Mouse (Mus musculus): ENCODE measurements at regions not wholly inside any gene's neighbourhood (a gene's known extent, or its start where the extent isn't known, plus 50 kb on each side); places are given as distances from the start of the nearest gene placed in this dataset.

GRCm38 (mm10) chr5:57396376-57396775 lies 321.4 kb upstream of the Pcdh7 start:
- Histone ChIP-seq H3K4me1 (replicated peaks; ENCODE audit: control insufficient read depth, insufficient read depth, low read length) (no peaks in the 10 kb centered on the region), H3K27ac (ENCODE audit: low read depth, low read length) (no peak overlapping the region), H3K4me2 (replicated peaks; ENCODE audit: low read depth, low read length) (no peak overlapping the region), H3K27me3 (ENCODE audit: control insufficient read depth, insufficient read depth, low read length) (no peaks in the 10 kb centered on the region), H3K36me3 (ENCODE audit: control insufficient read depth, insufficient read depth, low read length) (no peaks in the 10 kb centered on the region), H3K9me3 (ENCODE audit: control insufficient read depth, low read length) (no peaks in the 10 kb centered on the region), H3K4me3 (ENCODE audit: low read depth, low read length) (no peak overlapping the region), H3K9ac (ENCODE audit: low read depth, low read length) (no peak overlapping the region)
- ATAC-seq (ENCODE audit: low FRiP score) (no peak), DNase-seq (ENCODE audit: low spot score) (no peak)
- 92% methylated on average over 1 of the region's 1 CpGs for WGBS

- no peak for ATAC-seq (ENCODE audit: low FRiP score)
- H3K9me3 ChIP-seq (ENCODE audit: control insufficient read depth, low read length) = no peaks in the 10 kb centered on the region
Measured at GRCm38 (mm10) chr5:57418216-57418615, 299.6 kb upstream of the Pcdh7 start.

GRCm38 (mm10) chr5:57451050-57451449 lies 266.7 kb upstream of the Pcdh7 start:
- H3K9me3 ChIP-seq (ENCODE audit: control insufficient read depth, low read length) = no peaks in the 10 kb centered on the region
- H3K9ac ChIP-seq (ENCODE audit: low read depth, low read length) = no peak overlapping the region
- 92% methylated on average over 3 of the region's 3 CpGs for WGBS
- ATAC-seq (ENCODE audit: low FRiP score) (no peak), DNase-seq (ENCODE audit: low spot score) (no peak)
- H3K27me3 ChIP-seq (ENCODE audit: control insufficient read depth, insufficient read depth, low read length) = no peaks in the 10 kb centered on the region
- H3K4me3 ChIP-seq (ENCODE audit: low read depth, low read length) = no peak overlapping the region
- no peaks in the 10 kb centered on the region for H3K4me1 ChIP-seq (replicated peaks; ENCODE audit: control insufficient read depth, insufficient read depth, low read length)
- no peak overlapping the region for H3K4me2 ChIP-seq (replicated peaks; ENCODE audit: low read depth, low read length)
- no peaks in the 10 kb centered on the region for H3K36me3 ChIP-seq (ENCODE audit: control insufficient read depth, insufficient read depth, low read length)
- H3K27ac ChIP-seq (ENCODE audit: low read depth, low read length) = no peak overlapping the region

More at GRCm38 (mm10) chr5:57418216-57418615, 299.6 kb upstream of the Pcdh7 start:
- WGBS = 91% methylated on average over 2 of the region's 2 CpGs
- no peak for DNase-seq (ENCODE audit: low spot score)
- H3K4me3 ChIP-seq (ENCODE audit: low read depth, low read length) = no peak overlapping the region
- H3K9ac ChIP-seq (ENCODE audit: low read depth, low read length) = no peak overlapping the region
- H3K4me2 ChIP-seq (replicated peaks; ENCODE audit: low read depth, low read length) = no peak overlapping the region
- H3K4me1 ChIP-seq (replicated peaks; ENCODE audit: control insufficient read depth, insufficient read depth, low read length) = no peaks in the 10 kb centered on the region
- no peaks in the 10 kb centered on the region for H3K27me3 ChIP-seq (ENCODE audit: control insufficient read depth, insufficient read depth, low read length)
- no peak overlapping the region for H3K27ac ChIP-seq (ENCODE audit: low read depth, low read length)
- H3K36me3 ChIP-seq (ENCODE audit: control insufficient read depth, insufficient read depth, low read length) = no peaks in the 10 kb centered on the region

GRCm38 (mm10) chr5:57451504-57451903 lies 266.3 kb upstream of the Pcdh7 start:
- H3K9me3 ChIP-seq (ENCODE audit: control insufficient read depth, low read length) = no peaks in the 10 kb centered on the region
- DNase-seq (ENCODE audit: low spot score) (no peak), ATAC-seq (ENCODE audit: low FRiP score) (no peak)
- 93% methylated on average over 2 of the region's 2 CpGs for WGBS
- H3K27me3 ChIP-seq (ENCODE audit: control insufficient read depth, insufficient read depth, low read length) = no peaks in the 10 kb centered on the region
- no peak overlapping the region for H3K4me3 ChIP-seq (ENCODE audit: low read depth, low read length)
- no peaks in the 10 kb centered on the region for H3K36me3 ChIP-seq (ENCODE audit: control insufficient read depth, insufficient read depth, low read length)
- H3K4me1 ChIP-seq (replicated peaks; ENCODE audit: control insufficient read depth, insufficient read depth, low read length) = no peaks in the 10 kb centered on the region
- no peak overlapping the region for H3K9ac ChIP-seq (ENCODE audit: low read depth, low read length)
- H3K4me2 ChIP-seq (replicated peaks; ENCODE audit: low read depth, low read length) = no peak overlapping the region
- no peak overlapping the region for H3K27ac ChIP-seq (ENCODE audit: low read depth, low read length)

DNA sequence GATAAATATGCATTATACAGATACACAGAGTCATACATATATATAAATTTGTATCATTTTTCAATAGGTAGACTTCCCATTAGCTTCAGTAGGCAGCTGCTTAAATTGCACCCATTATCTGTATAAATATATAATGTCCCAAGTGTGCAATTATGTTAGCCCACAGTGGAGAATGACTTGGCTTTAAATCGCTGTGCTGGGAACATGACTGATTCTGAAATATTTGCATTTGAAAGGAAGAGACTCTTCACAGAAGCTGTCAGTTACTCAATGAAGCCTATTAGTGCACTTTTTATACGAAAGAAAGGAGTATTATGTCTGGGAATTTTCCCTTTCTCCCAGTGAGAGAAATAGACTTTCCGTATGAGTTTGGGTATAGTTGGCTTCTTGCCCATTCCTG lies 242.8 kb upstream of the Pcdh7 start:
- peak; percentile 91 for ATAC-seq (ENCODE audit: low FRiP score)
- Histone ChIP-seq H3K27me3 (ENCODE audit: control insufficient read depth, insufficient read depth, low read length) (no peaks in the 10 kb centered on the region), H3K9ac (ENCODE audit: low read depth, low read length) (no peak overlapping the region), H3K9me3 (ENCODE audit: control insufficient read depth, low read length) (no peaks in the 10 kb centered on the region), H3K4me1 (replicated peaks; ENCODE audit: control insufficient read depth, insufficient read depth, low read length) (no peaks in the 10 kb centered on the region), H3K27ac (ENCODE audit: low read depth, low read length) (no peak overlapping the region), H3K4me2 (replicated peaks; ENCODE audit: low read depth, low read length) (no peak overlapping the region), H3K4me3 (ENCODE audit: low read depth, low read length) (no peak overlapping the region), H3K36me3 (ENCODE audit: control insufficient read depth, insufficient read depth, low read length) (no peaks in the 10 kb centered on the region)
- 30% methylated on average over 3 of the region's 3 CpGs for WGBS
- DNase-seq (ENCODE audit: low spot score) = peak; percentile 30

DNA sequence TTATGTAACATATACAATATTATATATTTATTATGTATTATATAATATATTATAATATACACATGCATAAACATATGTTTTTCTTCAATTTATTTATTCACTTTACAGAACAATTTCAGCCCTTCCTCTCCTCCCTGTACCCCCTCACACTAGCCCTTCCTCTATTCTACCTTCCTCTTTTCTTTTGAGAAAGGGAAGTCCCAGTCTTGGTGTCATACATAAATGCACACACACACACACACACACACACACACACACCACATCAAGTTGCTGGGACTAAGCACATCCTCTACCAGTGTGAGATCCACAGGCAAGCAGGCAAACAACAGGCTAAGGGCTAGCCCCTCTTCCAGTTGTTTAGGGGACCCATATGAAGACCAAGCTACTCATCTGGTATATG lies 239.9 kb upstream of the Pcdh7 start:
- no peak for DNase-seq (ENCODE audit: low spot score)
- no peak for ATAC-seq (ENCODE audit: low FRiP score)
- no peak overlapping the region for H3K4me3 ChIP-seq (ENCODE audit: low read depth, low read length)
- no peaks in the 10 kb centered on the region for H3K9me3 ChIP-seq (ENCODE audit: control insufficient read depth, low read length)
- no peak overlapping the region for H3K27ac ChIP-seq (ENCODE audit: low read depth, low read length)
- no peak overlapping the region for H3K9ac ChIP-seq (ENCODE audit: low read depth, low read length)
- H3K27me3 ChIP-seq (ENCODE audit: control insufficient read depth, insufficient read depth, low read length) = no peaks in the 10 kb centered on the region
- no peak overlapping the region for H3K4me2 ChIP-seq (replicated peaks; ENCODE audit: low read depth, low read length)
- H3K36me3 ChIP-seq (ENCODE audit: control insufficient read depth, insufficient read depth, low read length) = no peaks in the 10 kb centered on the region
- no peaks in the 10 kb centered on the region for H3K4me1 ChIP-seq (replicated peaks; ENCODE audit: control insufficient read depth, insufficient read depth, low read length)

All from hindbrain, embryonic 11.5 days (tissue).